Mouse (Mus musculus) embryo, embryonic 9.5 days (tissue): ENCODE measurements around the gene Rbm33.
A peak's percentile ranks its signal among the peaks of the same experiment; 100 is the strongest.

Source experiments
- DNase-seq: peaks from one replicate; pipeline ENCODE4 v3.0.0-alpha.2; 2017; ENCODE audit errors: extremely low spot score

The Rbm33 gene

GRCm38 (mm10) chr5:28412006-28412685 is 95.2 kb downstream of the Rbm33 start:
- DNase-seq = no peak

GRCm38 (mm10) chr5:28413533-28413932 is 96.6 kb downstream of the Rbm33 start:
- no peak for DNase-seq

- no peak for DNase-seq
Measured at GRCm38 (mm10) chr5:28414076-28414475, 97.2 kb downstream of the Rbm33 start.

GRCm38 (mm10) chr5:28416029-28416428 is 99.1 kb downstream of the Rbm33 start:
- no peak for DNase-seq

GRCm38 (mm10) chr5:28418734-28419133 is 101.8 kb downstream of the Rbm33 start:
- DNase-seq = no peak

GRCm38 (mm10) chr5:28419640-28420265 is 102.8 kb downstream of the Rbm33 start:
- no peak for DNase-seq

GRCm38 (mm10) chr5:28423781-28424180 is 106.9 kb downstream of the Rbm33 start:
- no peak for DNase-seq

- DNase-seq = no peak
Measured at GRCm38 (mm10) chr5:28425926-28426325, 109.0 kb downstream of the Rbm33 start.

GRCm38 (mm10) chr5:28450126-28450890 is 133.4 kb downstream of the Rbm33 start:
- no peak for DNase-seq

GRCm38 (mm10) chr5:28451053-28451638 is 134.2 kb downstream of the Rbm33 start:
- DNase-seq = peak; percentile 78

GRCm38 (mm10) chr5:28453086-28453485 is 136.2 kb downstream of the Rbm33 start:
- no peak for DNase-seq

GRCm38 (mm10) chr5:28453523-28453922 is 136.6 kb downstream of the Rbm33 start:
- DNase-seq = no peak

- no peak for DNase-seq
Measured at GRCm38 (mm10) chr5:28454546-28454945, 137.6 kb downstream of the Rbm33 start.

GRCm38 (mm10) chr5:28455721-28456120 is 138.8 kb downstream of the Rbm33 start:
- DNase-seq = no peak

GRCm38 (mm10) chr5:28456366-28456765 is 139.4 kb downstream of the Rbm33 start:
- DNase-seq = no peak

GRCm38 (mm10) chr5:28457921-28458641 is 141.2 kb downstream of the Rbm33 start:
- DNase-seq = peak; percentile 37

- peak; percentile 52 for DNase-seq
Measured at GRCm38 (mm10) chr5:28458821-28459240, 141.9 kb downstream of the Rbm33 start.

GRCm38 (mm10) chr5:28459456-28460225 is 142.7 kb downstream of the Rbm33 start:
- peak; percentile 60 for DNase-seq

- peak; percentile 33 for DNase-seq
Measured at GRCm38 (mm10) chr5:28460556-28461350, 143.8 kb downstream of the Rbm33 start.

GRCm38 (mm10) chr5:28461376-28461775 is 144.5 kb downstream of the Rbm33 start:
- no peak for DNase-seq
